Mouse (Mus musculus): ENCODE measurements around the gene Arpc4. TPM values are rescaled to one million over a fixed set of nuclear protein-coding genes. Genes with fewer than 3 reads are reported as not detected.

Arpc4 gene
- polyA plus RNA-seq, 1 experiment from 2014 or later, result 327 TPM

DNA sequence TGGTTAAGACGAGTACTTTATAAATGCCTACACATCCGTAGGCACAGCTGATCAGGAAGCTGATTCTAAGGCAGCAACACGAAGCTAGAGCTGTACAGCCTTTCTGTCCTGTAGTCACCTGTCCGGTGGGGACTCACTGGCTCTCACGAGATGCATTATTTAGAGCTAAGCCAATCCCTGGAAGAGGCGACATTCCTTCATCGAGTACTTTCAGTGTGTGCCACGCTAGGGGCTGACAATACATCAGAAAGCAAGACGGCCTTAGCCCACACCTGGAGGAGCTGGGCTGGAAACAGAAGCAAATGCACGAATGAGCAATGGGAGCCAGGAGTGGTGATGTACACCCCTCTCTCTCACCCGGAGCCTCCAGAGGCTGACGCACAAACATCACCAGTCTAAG, 59.2 kb downstream of the Arpc4 start:
- no peaks in the 10 kb centered on the region for H3K27me3 ChIP-seq
- H3K9me3 ChIP-seq, result no peaks in the 10 kb centered on the region
- H3K4me2 ChIP-seq, result no peak overlapping the region
- 79% methylated on average over 12 of the region's 12 CpGs for WGBS
- ATAC-seq (ENCODE audit: low FRiP score), result no peak
- no peak overlapping the region for H3K4me3 ChIP-seq (replicated peaks)
- no peak overlapping the region for H3K27ac ChIP-seq
- H3K4me1 ChIP-seq, result no peaks in the 10 kb centered on the region
- H3K9ac ChIP-seq, result no peak overlapping the region
- no peaks in the 10 kb centered on the region for H3K36me3 ChIP-seq (replicated peaks)

GRCm38 (mm10) chr6:113438721-113439430, 61.0 kb downstream of the Arpc4 start:
- H3K9me3 ChIP-seq, result no peaks in the 10 kb centered on the region
- H3K9ac ChIP-seq, result no peak overlapping the region
- no peak overlapping the region for H3K4me2 ChIP-seq
- no peak overlapping the region for H3K4me3 ChIP-seq (replicated peaks)
- peaks cover 9% of the 10 kb centered on the region for H3K4me1 ChIP-seq
- H3K27ac ChIP-seq, result no peak overlapping the region
- no peak for ATAC-seq (ENCODE audit: low FRiP score)
- WGBS, result 68% methylated on average over 12 of the region's 12 CpGs
- H3K36me3 ChIP-seq (replicated peaks), result no peaks in the 10 kb centered on the region
- no peaks in the 10 kb centered on the region for H3K27me3 ChIP-seq

Small RNA genes within 50 kb of the gene (microRNA-seq; reads per million reads assigned to microRNA genes)
- gene Gm24387, result not detected

Other genes with a start within 250 kb of the Arpc4 start
- 30.6 and 35.4 TPM in 2 replicates for gene Lhfpl4, start 182.7 kb upstream of the Arpc4 start, polyA plus RNA-seq (2016; fragmentation: Nextera tagmentation; extraction: Ambion mirVana)
- 46.2 and 50.0 TPM in 2 replicates for gene Mtmr14, start 140.3 kb upstream of the Arpc4 start, polyA plus RNA-seq (2016; fragmentation: Nextera tagmentation; extraction: Ambion mirVana)
- gene Cpne9, start 95.8 kb upstream of the Arpc4 start, polyA plus RNA-seq (2016; fragmentation: Nextera tagmentation; extraction: Ambion mirVana), result 0.22 and 0.34 TPM in 2 replicates
- gene Brpf1, start 71.0 kb upstream of the Arpc4 start, polyA plus RNA-seq (2016; fragmentation: Nextera tagmentation; extraction: Ambion mirVana), result 30.6 and 34.7 TPM in 2 replicates
- gene Ogg1, start 51.1 kb upstream of the Arpc4 start, polyA plus RNA-seq (2016; fragmentation: Nextera tagmentation; extraction: Ambion mirVana), result 13.6 and 13.7 TPM in 2 replicates
- 57.9 and 59.1 TPM in 2 replicates for gene Camk1, start 34.1 kb upstream of the Arpc4 start, polyA plus RNA-seq (2016; fragmentation: Nextera tagmentation; extraction: Ambion mirVana)
- gene Tada3, start 232 bp upstream of the Arpc4 start, polyA plus RNA-seq (2016; fragmentation: Nextera tagmentation; extraction: Ambion mirVana), result 67.6 and 70.7 TPM in 2 replicates
- gene Ttll3, start 11.1 kb downstream of the Arpc4 start, polyA plus RNA-seq (2016; fragmentation: Nextera tagmentation; extraction: Ambion mirVana), result 6.5 and 7.0 TPM in 2 replicates
- 23.8 and 28.1 TPM in 2 replicates for gene Rpusd3, start 41.2 kb downstream of the Arpc4 start, polyA plus RNA-seq (2016; fragmentation: Nextera tagmentation; extraction: Ambion mirVana)
- gene Cidec, start 57.6 kb downstream of the Arpc4 start, polyA plus RNA-seq (2016; fragmentation: Nextera tagmentation; extraction: Ambion mirVana), result not detected in 2 replicates
- 68.5 and 71.3 TPM in 2 replicates for gene Jagn1, start 64.5 kb downstream of the Arpc4 start, polyA plus RNA-seq (2016; fragmentation: Nextera tagmentation; extraction: Ambion mirVana)
- gene Il17re, start 80.4 kb downstream of the Arpc4 start, polyA plus RNA-seq (2016; fragmentation: Nextera tagmentation; extraction: Ambion mirVana), result 0.46 and 0.55 TPM in 2 replicates
- 1.6 and 2.2 TPM in 2 replicates for gene Il17rc, start 93.3 kb downstream of the Arpc4 start, polyA plus RNA-seq (2016; fragmentation: Nextera tagmentation; extraction: Ambion mirVana)
- gene Creld1, start 105.2 kb downstream of the Arpc4 start, polyA plus RNA-seq (2016; fragmentation: Nextera tagmentation; extraction: Ambion mirVana), result 39.6 and 43.1 TPM in 2 replicates
- 2.3 and 2.4 TPM in 2 replicates for gene Prrt3, start 123.8 kb downstream of the Arpc4 start, polyA plus RNA-seq (2016; fragmentation: Nextera tagmentation; extraction: Ambion mirVana)
- gene Emc3, start 153.5 kb downstream of the Arpc4 start, polyA plus RNA-seq (2016; fragmentation: Nextera tagmentation; extraction: Ambion mirVana), result 77.4 and 78.5 TPM in 2 replicates
- 15.9 and 18.8 TPM in 2 replicates for gene Fancd2, start 153.6 kb downstream of the Arpc4 start, polyA plus RNA-seq (2016; fragmentation: Nextera tagmentation; extraction: Ambion mirVana)
- 0.28 and 0.35 TPM in 2 replicates for gene Fancd2os, start 222.6 kb downstream of the Arpc4 start, polyA plus RNA-seq (2016; fragmentation: Nextera tagmentation; extraction: Ambion mirVana)
- 189 and 194 TPM in 2 replicates for gene Brk1, start 226.7 kb downstream of the Arpc4 start, polyA plus RNA-seq (2016; fragmentation: Nextera tagmentation; extraction: Ambion mirVana)
- 54.9 and 61.8 TPM in 2 replicates for gene Vhl, start 245.8 kb downstream of the Arpc4 start, polyA plus RNA-seq (2016; fragmentation: Nextera tagmentation; extraction: Ambion mirVana)

All from forebrain, embryonic 12.5 days (tissue).